Comparison of ENCODE assay signal across 8 mouse cellular contexts in genomic region chr14:101055915-101056314, GRCm38 (mm10).
DNase-seq lines count a peak whose midpoint lies in the region; ATAC-seq and TF ChIP-seq lines count a peak whose summit lies in the region.

No protein-coding gene starts in this region.

- no peak for TF ChIP-seq CTCF in lung, embryonic 14.5 days (IDR thresholded peaks at IDR 0.05; ENCODE audit: low read depth)
- TF ChIP-seq CTCF in thymus, adult 2 months (IDR thresholded peaks at IDR 0.05; ENCODE audit: borderline replicate concordance, control insufficient read depth, extremely low read depth, insufficient read depth, low read length, poor library complexity) = no peak

- H3K9ac ChIP-seq in lung, embryonic 14.5 days = no peak overlapping the region
- H3K9ac ChIP-seq in forebrain, embryonic 13.5 days = no peak overlapping the region
- no peak overlapping the region for H3K9ac ChIP-seq in limb, embryonic 14.5 days (ENCODE audit: low read depth, low read length, severe bottlenecking)

- WGBS in lung, embryonic 14.5 days = 10% methylated on average over 3 of the region's 3 CpGs
- WGBS in forebrain, embryonic 13.5 days = 18% methylated on average over 3 of the region's 3 CpGs
- WGBS in limb, embryonic 14.5 days = 6% methylated on average over 3 of the region's 3 CpGs
- 23% methylated on average over 3 of the region's 3 CpGs for WGBS in thymus, adult 2 months

- peak; percentile 79 for ATAC-seq in lung, embryonic 14.5 days (ENCODE audit: insufficient read depth)
- peak; percentile 84 for ATAC-seq in forebrain, embryonic 13.5 days
- ATAC-seq in limb, embryonic 14.5 days (ENCODE audit: low FRiP score, low read depth) = peak; percentile 63; the same call in 1 of the 2 replicates

- no peaks in the 10 kb centered on the region for H3K27me3 ChIP-seq in lung, embryonic 14.5 days (ENCODE audit: insufficient read depth, low read length)
- no peaks in the 10 kb centered on the region for H3K27me3 ChIP-seq in forebrain, embryonic 13.5 days
- H3K27me3 ChIP-seq in limb, embryonic 14.5 days (ENCODE audit: control insufficient read depth, insufficient read depth, low read length) = no peaks in the 10 kb centered on the region
- H3K27me3 ChIP-seq in thymus, adult 2 months (ENCODE audit: control insufficient read depth, insufficient read depth, low read length) = no peaks in the 10 kb centered on the region

- peak; percentile 17 to 38 for DNase-seq in cerebellum, postnatal 10 days
- no peak for DNase-seq in cerebellum, adult 18-20 months
- peak; percentile 48 for DNase-seq in lung, embryonic 14.5 days
- no peak for DNase-seq in lung, adult 18-20 months
- peak; percentile 79 for DNase-seq in limb, embryonic 14.5 days (ENCODE audit: low spot score)
- DNase-seq in thymus, adult 2 months = no peak
- no peak for DNase-seq in spleen, postnatal 36 days (ENCODE audit: low spot score in 2 of 2)

- H3K27ac ChIP-seq in lung, embryonic 14.5 days (ENCODE audit: low read depth) = no peak overlapping the region
- no peak overlapping the region for H3K27ac ChIP-seq in forebrain, embryonic 13.5 days
- H3K27ac ChIP-seq in limb, embryonic 14.5 days (replicated peaks; ENCODE audit: low read depth, low read length) = no peak overlapping the region
- H3K27ac ChIP-seq in thymus, adult 2 months (ENCODE audit: control insufficient read depth, insufficient read depth, low read length) = no peak overlapping the region

- H3K4me3 ChIP-seq in lung, embryonic 14.5 days (ENCODE audit: low read depth, low read length) = no peak overlapping the region
- H3K4me3 ChIP-seq in forebrain, embryonic 13.5 days = no peak overlapping the region
- no peak overlapping the region for H3K4me3 ChIP-seq in limb, embryonic 14.5 days (replicated peaks; ENCODE audit: low read length)
- no peak overlapping the region for H3K4me3 ChIP-seq in thymus, adult 2 months (ENCODE audit: control insufficient read depth, insufficient read depth, low read length)

- TF ChIP-seq POLR2A in limb, embryonic 14.5 days (IDR thresholded peaks at IDR 0.05; ENCODE audit: borderline replicate concordance, extremely low read depth, insufficient read depth, insufficient read length) = no peak
- TF ChIP-seq POLR2A in thymus, adult 2 months (IDR thresholded peaks at IDR 0.05; ENCODE audit: control insufficient read depth, extremely low read depth, insufficient read depth, low read length, poor library complexity) = no peak

- no peak overlapping the region for H3K4me2 ChIP-seq in lung, embryonic 14.5 days
- no peak overlapping the region for H3K4me2 ChIP-seq in forebrain, embryonic 13.5 days
- no peak overlapping the region for H3K4me2 ChIP-seq in limb, embryonic 14.5 days (replicated peaks; ENCODE audit: low read depth, low read length, severe bottlenecking)

- H3K36me3 ChIP-seq in lung, embryonic 14.5 days (ENCODE audit: insufficient read depth) = no peaks in the 10 kb centered on the region
- no peaks in the 10 kb centered on the region for H3K36me3 ChIP-seq in forebrain, embryonic 13.5 days (ENCODE audit: poor library complexity, severe bottlenecking)
- H3K36me3 ChIP-seq in limb, embryonic 14.5 days (ENCODE audit: control insufficient read depth, insufficient read depth, low read length) = no peaks in the 10 kb centered on the region
- H3K36me3 ChIP-seq in thymus, adult 2 months (ENCODE audit: control insufficient read depth, insufficient read depth, low read length) = no peaks in the 10 kb centered on the region

- no peaks in the 10 kb centered on the region for H3K4me1 ChIP-seq in lung, embryonic 14.5 days (ENCODE audit: insufficient read depth)
- peaks cover 19% of the 10 kb centered on the region for H3K4me1 ChIP-seq in forebrain, embryonic 13.5 days
- H3K4me1 ChIP-seq in limb, embryonic 14.5 days (ENCODE audit: control insufficient read depth, insufficient read depth, low read length) = peaks cover 11% of the 10 kb centered on the region
- H3K4me1 ChIP-seq in thymus, adult 2 months (replicated peaks; ENCODE audit: control insufficient read depth, insufficient read depth, low read length) = no peaks in the 10 kb centered on the region

- no peaks in the 10 kb centered on the region for H3K9me3 ChIP-seq in lung, embryonic 14.5 days (ENCODE audit: low read depth, low read length)
- H3K9me3 ChIP-seq in forebrain, embryonic 13.5 days (replicated peaks) = no peaks in the 10 kb centered on the region
- H3K9me3 ChIP-seq in limb, embryonic 14.5 days (ENCODE audit: control insufficient read depth, low read length) = no peaks in the 10 kb centered on the region

Comparison
In these comparisons a context has a peak if more than half of its experiments do, and no peak if none do; other contexts are left out.
1. DNase-seq: peak in cerebellum, postnatal 10 days (2 of 2), lung, embryonic 14.5 days (single experiment) and limb, embryonic 14.5 days (single experiment); none in cerebellum, adult 18-20 months (0 of 2), lung, adult 18-20 months (0 of 2), thymus, adult 2 months (single experiment) and spleen, postnatal 36 days (0 of 2).
2. Peak in every context shown above with its lines, with median percentiles within 50 percentile points of each other: ATAC-seq.